Mouse (Mus musculus) G1E (cell line): ENCODE measurements around the gene Ulk4.

Experiments
- CTCF ChIP-seq: IDR thresholded peaks from 2 replicates; pipeline ENCODE4 v1.5.1; 2012; ENCODE audit warnings: low read depth, low read length, inconsistent platforms, mixed read lengths
- GATA1 ChIP-seq: IDR thresholded peaks from 2 replicates; pipeline ENCODE4 v1.6.1; 2012; ENCODE audit warnings: borderline replicate concordance, low read length, inconsistent platforms, mixed read lengths
- GATA2 ChIP-seq: IDR thresholded peaks from 2 replicates; pipeline ENCODE4 v1.6.1; 2012; ENCODE audit warnings: low read depth, low read length, inconsistent platforms, borderline replicate concordance
- POLR2AphosphoS5 ChIP-seq: IDR thresholded peaks from 2 replicates; pipeline ENCODE4 v1.6.1; 2012; ENCODE audit warnings: low read depth, low read length, inconsistent platforms; ENCODE audit not compliant: insufficient replicate concordance

GRCm38 (mm10) chr9:121257106-121257505 is 19.9 kb downstream of the Ulk4 start:
- TF ChIP-seq GATA1: no peak
- TF ChIP-seq CTCF: no peak
- no peak for TF ChIP-seq POLR2AphosphoS5
- no peak for TF ChIP-seq GATA2
